Mouse (Mus musculus) limb, embryonic 10.5 days (tissue): Measurements from ENCODE around the gene Nup107. TPM values are rescaled to one million over a fixed set of nuclear protein-coding genes. Genes with fewer than 3 reads are reported as not detected.

Experiments used
- DNase-seq: peaks from one replicate; pipeline ENCODE4 v3.0.0-alpha.2; 2017; ENCODE audit warnings: low spot score
- H3K27ac ChIP-seq: fragments of 300-500 bp; sonication (generic); 2 replicates; pipeline ENCODE4 v1.5.1; 2016; ENCODE audit warnings: mild to moderate bottlenecking
- H3K27me3 ChIP-seq: fragments of 300-500 bp; sonication (generic); 2 replicates; pipeline ENCODE4 v1.6.1; 2016; ENCODE audit warnings: low read depth, mild to moderate bottlenecking; ENCODE audit not compliant: poor library complexity, severe bottlenecking
- H3K36me3 ChIP-seq: fragments of 300-500 bp; sonication (generic); 2 replicates; pipeline ENCODE4 v1.6.1; 2016; ENCODE audit warnings: mild to moderate bottlenecking, moderate library complexity
- H3K4me1 ChIP-seq: fragments of 300-500 bp; sonication (generic); 2 replicates; pipeline ENCODE4 v1.6.1; 2016
- H3K4me3 ChIP-seq: fragments of 300-500 bp; sonication (generic); 2 replicates; pipeline ENCODE4 v1.5.1; 2016; ENCODE audit warnings: mild to moderate bottlenecking, moderate library complexity
- H3K9me3 ChIP-seq: fragments of 300-500 bp; sonication (generic); replicated peaks from 2 replicates; pipeline ENCODE4 v1.6.1; 2016; ENCODE audit warnings: mild to moderate bottlenecking
- WGBS: fragments of 180-500 bp; shearing (Covaris S2); methylation state at CpG from one replicate; pipeline ENCODE4 v1.1.7; 2016; 5-methylcytosine and 5-hydroxymethylcytosine counted together
- polyA plus RNA-seq: library from polyadenylated mRNA; unstranded; fragments of >200 nt; fragmentation: Nextera tagmentation; extraction: Ambion mirVana; gene quantifications from 2 replicates; pipeline ENCODE4 v1.2.1, GENCODE M21; 2016

Gene Nup107
- polyA plus RNA-seq, 1 experiment from 2014 or later, result 111 TPM

DNA sequence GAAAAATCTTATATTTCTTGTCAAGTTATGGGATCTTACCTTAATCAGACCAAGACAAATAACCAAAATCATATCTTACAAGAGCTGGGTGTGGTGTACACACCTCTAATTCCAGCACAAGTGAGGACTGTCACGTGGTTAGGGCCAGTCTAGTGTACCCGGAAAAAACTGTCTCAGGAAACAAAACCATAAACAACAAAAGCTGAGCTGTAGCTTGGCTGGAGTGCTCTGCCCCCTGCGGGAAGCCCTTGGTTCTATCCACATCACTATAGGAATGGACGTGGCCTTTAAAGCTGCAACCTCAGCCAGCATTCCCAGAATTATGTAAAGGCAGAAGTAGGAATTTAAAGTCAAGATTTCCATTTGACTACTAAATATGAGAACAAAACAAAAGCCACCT is 31.6 kb upstream of the Nup107 start:
- Histone ChIP-seq H3K36me3 (peaks cover 57% of the 10 kb centered on the region), H3K9me3 (no peaks in the 10 kb centered on the region), H3K27ac (no peak overlapping the region), H3K27me3 (no peaks in the 10 kb centered on the region), H3K4me3 (no peak overlapping the region), H3K4me1 (no peaks in the 10 kb centered on the region)
- WGBS, result 83% methylated on average over 4 of the region's 4 CpGs
- no peak for DNase-seq

DNA sequence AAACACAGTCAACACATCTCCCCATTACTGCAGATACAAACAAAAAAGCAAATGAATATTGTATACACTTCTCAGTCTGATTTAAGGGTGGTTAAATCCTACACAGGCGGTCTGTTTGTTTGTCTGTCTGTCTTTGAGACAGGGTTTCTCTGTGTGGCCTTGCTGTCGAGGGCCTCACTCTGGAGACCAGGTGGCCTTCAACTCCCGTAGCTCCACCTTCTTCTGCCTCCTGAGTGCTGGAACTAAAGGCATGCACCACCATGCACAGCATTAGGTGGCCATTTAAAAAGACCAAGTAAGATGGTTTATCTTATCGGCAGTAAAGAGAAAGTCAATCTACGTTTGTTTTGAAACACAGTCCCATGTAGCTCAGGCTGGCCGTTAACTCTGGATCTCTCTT is 30.8 kb upstream of the Nup107 start:
- no peak overlapping the region for H3K27ac ChIP-seq

DNA sequence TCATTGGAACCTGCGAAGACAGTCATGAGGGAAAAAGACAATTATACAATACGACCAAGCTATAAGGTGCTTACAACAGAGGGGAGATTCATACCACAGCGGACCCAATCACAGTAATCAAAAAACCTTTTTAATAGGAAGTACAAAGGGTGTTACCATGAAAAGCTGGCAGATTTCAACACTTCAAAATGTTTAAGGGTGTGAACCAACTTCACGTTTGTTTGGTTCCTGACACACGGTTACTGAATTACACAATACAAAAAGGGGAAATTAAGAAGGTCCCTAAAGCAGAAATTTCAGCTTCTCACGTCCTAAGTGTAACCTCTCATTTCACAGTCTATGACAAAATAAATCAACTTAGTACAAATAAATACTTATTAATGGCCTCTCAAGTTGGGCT is 26.1 kb upstream of the Nup107 start:
- DNase-seq, result no peak
- peaks cover 98% of the 10 kb centered on the region for H3K36me3 ChIP-seq
- 91% methylated on average over 6 of the region's 6 CpGs for WGBS

More for the DNA sequence above, 30.8 kb upstream of the Nup107 start:
- H3K4me1 ChIP-seq, result no peaks in the 10 kb centered on the region
- DNase-seq, result no peak
- WGBS, result 84% methylated on average over 6 of the region's 6 CpGs
- H3K9me3 ChIP-seq, result no peaks in the 10 kb centered on the region
- H3K27me3 ChIP-seq, result no peaks in the 10 kb centered on the region
- peaks cover 65% of the 10 kb centered on the region for H3K36me3 ChIP-seq
- no peak overlapping the region for H3K4me3 ChIP-seq

DNA sequence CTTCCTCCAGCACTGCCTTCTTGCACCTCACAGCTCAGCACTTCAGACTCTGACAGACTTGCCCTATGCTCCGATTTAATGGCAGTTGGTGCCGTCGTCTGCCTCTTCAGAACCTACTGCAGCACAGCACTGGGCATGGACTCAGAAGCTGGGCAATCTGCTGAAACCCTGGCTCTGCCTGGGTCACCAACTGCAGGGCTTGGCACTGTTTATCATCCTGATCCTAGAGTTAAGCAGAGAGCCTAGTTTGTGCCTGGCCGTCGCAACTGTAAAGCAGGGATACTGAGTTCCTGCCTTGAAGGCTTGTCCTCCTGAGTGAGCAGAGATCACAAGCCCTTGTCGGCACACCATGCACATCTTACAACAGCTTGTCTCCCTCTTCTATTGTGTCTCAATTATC is 24.2 kb upstream of the Nup107 start:
- Histone ChIP-seq H3K4me1 (no peaks in the 10 kb centered on the region), H3K27ac (no peak overlapping the region), H3K27me3 (no peaks in the 10 kb centered on the region), H3K36me3 (peaks cover 98% of the 10 kb centered on the region), H3K9me3 (no peaks in the 10 kb centered on the region), H3K4me3 (no peak overlapping the region)
- DNase-seq, result no peak
- 92% methylated on average over 6 of the region's 6 CpGs for WGBS

More for the DNA sequence above, 26.1 kb upstream of the Nup107 start:
- no peaks in the 10 kb centered on the region for H3K4me1 ChIP-seq
- H3K27me3 ChIP-seq, result no peaks in the 10 kb centered on the region
- no peak overlapping the region for H3K27ac ChIP-seq
- H3K4me3 ChIP-seq, result no peak overlapping the region
- no peaks in the 10 kb centered on the region for H3K9me3 ChIP-seq

DNA sequence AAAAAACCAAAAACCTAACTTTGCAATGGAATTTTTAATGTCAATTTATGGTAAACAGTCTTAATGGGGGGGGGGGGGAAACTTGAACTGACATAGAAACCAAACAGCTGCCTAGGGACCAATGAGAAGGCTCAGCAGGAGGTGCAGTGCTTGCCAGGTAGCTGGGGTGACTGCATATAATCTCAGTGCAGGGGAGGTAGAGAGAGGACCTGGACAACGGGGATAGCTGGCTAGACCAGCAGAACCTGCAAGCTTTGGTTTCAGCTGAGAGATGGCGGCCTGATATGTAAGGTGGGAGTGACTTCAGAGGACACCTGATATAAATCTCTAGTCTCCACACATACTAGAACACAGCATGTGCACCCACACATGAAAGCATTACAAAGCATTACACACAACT is 20.0 kb upstream of the Nup107 start:
- WGBS, result 97% methylated on average over 2 of the region's 2 CpGs
- no peaks in the 10 kb centered on the region for H3K9me3 ChIP-seq

DNA sequence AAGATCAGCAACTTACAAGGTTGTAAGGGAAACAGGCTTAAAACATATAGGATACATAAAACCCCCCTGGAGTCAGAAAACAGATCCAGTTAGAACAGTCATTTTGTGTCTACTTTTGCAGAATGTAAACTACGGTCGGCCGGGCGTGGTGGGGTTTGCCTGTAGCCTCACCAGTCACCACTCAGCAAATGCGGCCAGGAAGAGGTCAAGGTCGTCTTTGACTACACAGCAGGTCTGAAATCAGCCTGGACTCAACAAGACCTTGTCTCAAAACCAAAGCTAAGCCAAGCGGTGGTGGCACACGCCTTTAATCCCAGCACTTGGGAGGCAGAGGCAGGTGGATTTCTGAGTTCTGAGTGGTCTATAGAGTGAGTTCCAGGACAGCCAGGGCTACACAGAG is 19.1 kb upstream of the Nup107 start:
- no peaks in the 10 kb centered on the region for H3K9me3 ChIP-seq
- peaks cover 56% of the 10 kb centered on the region for H3K36me3 ChIP-seq
- no peak for DNase-seq
- no peaks in the 10 kb centered on the region for H3K27me3 ChIP-seq
- peaks cover 5% of the 10 kb centered on the region for H3K4me1 ChIP-seq
- no peak overlapping the region for H3K4me3 ChIP-seq
- H3K27ac ChIP-seq, result no peak overlapping the region
- WGBS, result 97% methylated on average over 8 of the region's 8 CpGs

More for the DNA sequence above, 20.0 kb upstream of the Nup107 start:
- no peaks in the 10 kb centered on the region for H3K27me3 ChIP-seq
- H3K4me3 ChIP-seq, result no peak overlapping the region
- no peak overlapping the region for H3K27ac ChIP-seq
- peaks cover 64% of the 10 kb centered on the region for H3K36me3 ChIP-seq
- DNase-seq, result no peak
- peaks cover 5% of the 10 kb centered on the region for H3K4me1 ChIP-seq

DNA sequence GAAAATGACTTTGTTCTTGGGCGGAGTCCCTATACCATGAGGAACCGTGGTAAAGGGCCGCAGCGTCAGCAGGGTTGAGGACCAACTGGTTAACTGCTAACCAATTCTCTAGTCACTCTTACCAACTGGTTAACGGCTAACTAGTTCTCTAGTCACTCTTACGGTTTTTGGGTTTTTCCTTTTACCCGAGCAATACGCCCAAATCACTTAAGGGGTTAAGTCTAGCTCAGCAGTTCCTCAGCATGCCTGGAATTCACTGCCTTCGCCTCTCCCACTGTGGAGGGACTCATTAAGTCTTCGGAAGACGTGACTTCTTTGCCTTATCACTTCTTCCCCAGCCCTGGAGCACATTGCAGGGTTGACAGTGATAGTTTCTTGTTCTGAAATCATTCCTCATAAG is 18.0 kb upstream of the Nup107 start:
- Histone ChIP-seq H3K4me3 (no peak overlapping the region), H3K27me3 (no peaks in the 10 kb centered on the region), H3K27ac (no peak overlapping the region), H3K9me3 (no peaks in the 10 kb centered on the region), H3K4me1 (peaks cover 5% of the 10 kb centered on the region), H3K36me3 (peaks cover 46% of the 10 kb centered on the region)
- 82% methylated on average over 11 of the region's 11 CpGs for WGBS
- DNase-seq, result no peak

DNA sequence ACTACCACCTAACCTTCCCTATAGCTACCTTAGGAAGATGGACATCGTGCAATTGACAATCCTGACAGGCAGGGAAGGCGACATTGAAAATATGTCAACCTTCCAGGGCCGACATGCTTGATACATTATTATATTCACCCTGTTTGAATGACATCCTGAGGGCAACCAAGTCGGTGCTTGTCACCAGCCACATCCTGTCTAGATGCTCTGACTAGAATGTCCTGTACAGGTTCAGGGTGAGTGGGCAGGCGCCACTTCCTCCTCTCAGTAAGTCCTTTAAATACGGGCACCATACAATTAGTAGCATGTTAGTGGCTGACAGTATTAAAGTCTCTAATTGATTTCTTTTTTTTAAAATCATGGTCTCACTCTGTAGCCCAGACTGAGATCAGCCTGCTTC is 15.6 kb upstream of the Nup107 start:
- Histone ChIP-seq H3K27ac (no peak overlapping the region), H3K4me1 (peaks cover 5% of the 10 kb centered on the region), H3K36me3 (peaks cover 22% of the 10 kb centered on the region), H3K9me3 (no peaks in the 10 kb centered on the region), H3K27me3 (no peaks in the 10 kb centered on the region), H3K4me3 (no peak overlapping the region)
- WGBS, result 88% methylated on average over 6 of the region's 6 CpGs
- DNase-seq, result no peak

DNA sequence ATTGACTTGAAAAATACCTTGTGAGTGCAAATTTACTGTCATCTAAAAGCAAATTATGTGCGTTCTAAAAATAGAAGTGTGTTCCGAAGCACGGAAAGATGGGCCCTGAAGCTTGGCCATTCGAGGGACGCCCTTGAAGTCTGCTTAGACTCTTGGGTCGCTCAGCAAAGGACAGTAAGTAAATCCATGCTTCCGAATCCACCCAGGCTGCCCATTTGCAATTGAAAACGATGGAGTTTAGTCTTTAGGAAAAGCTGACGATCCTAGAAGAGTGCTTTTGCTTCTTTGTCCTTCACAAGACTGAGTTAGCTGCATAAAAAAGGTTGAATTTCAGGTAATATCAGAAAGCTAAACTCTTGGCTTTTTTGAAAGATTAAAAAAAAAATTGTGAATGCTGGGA is 13.4 kb upstream of the Nup107 start:
- no peaks in the 10 kb centered on the region for H3K9me3 ChIP-seq
- WGBS, result 63% methylated on average over 9 of the region's 9 CpGs
- DNase-seq, result no peak
- H3K27ac ChIP-seq, result no peak overlapping the region
- peaks cover 5% of the 10 kb centered on the region for H3K4me1 ChIP-seq
- H3K36me3 ChIP-seq, result peaks cover under 1% of the 10 kb centered on the region
- no peak overlapping the region for H3K4me3 ChIP-seq
- no peaks in the 10 kb centered on the region for H3K27me3 ChIP-seq

DNA sequence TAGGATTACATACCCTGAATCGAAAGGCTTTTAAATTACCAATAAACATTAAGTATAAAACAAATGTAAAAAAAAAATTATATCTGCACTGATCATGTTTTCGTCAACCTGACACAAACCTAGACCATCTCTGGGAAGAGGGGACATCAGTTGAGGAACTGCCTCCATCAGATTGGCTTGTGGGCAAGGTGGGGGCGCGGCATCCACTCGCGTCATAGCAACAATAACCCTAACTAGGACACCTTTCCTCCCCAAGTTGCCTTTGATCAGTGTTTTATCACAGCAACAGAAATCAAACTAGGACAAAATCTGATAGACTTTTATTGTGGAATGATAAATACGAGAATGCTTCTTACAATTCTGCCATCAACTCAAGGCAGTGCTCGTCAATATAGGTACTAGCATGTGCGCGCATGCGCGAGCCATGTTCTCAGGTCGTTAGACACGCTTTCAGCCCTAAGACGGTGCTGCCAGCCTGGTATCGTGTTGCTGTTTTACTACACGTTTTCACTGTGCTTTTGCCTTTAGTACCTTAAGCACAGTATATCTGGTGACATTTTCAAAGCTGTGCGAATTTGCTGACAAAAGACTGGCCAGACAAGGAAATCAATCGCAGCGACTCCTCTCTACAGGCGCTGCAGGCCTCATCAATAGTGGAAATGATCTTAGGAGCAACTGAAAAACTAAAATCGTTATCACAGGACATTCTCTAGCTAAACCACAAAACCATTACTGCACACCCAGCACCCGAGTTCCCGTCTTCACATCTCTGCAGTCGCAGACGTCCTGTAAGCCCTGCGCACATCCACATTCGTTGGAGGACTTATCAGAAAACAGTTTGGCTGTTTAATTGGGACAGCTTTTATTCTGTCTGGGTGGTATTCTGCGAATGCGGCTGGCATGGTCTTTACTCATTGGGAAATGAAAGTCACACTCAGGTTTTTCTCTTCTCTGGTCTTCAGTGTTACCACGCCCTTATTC is 11.7 kb upstream of the Nup107 start:
- H3K36me3 ChIP-seq, result no peaks in the 10 kb centered on the region
- no peak overlapping the region for H3K4me3 ChIP-seq
- no peaks in the 10 kb centered on the region for H3K27me3 ChIP-seq
- H3K9me3 ChIP-seq, result no peaks in the 10 kb centered on the region
- no peak for DNase-seq
- peaks cover 2% of the 10 kb centered on the region for H3K4me1 ChIP-seq
- no peak overlapping the region for H3K27ac ChIP-seq
- WGBS, result 92% methylated on average over 31 of the region's 31 CpGs

DNA sequence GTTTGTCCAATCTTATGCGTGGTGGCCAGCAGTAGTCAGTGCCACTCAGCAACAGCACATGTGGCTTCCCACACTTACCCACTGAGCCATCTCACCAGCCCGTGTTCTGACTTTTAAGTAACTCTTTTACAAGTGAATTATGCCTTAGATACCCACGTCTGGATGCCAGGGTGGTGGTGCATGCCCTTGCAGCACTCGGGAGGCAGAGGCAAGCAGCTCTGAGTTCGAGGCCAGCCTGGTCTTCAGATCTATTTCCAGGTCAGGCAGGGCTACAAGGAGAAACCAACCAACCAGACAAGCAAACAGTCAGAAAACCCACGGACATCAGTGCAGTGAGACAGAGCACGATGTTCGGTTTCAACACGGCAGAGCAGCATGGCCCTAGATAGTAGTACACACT is 9.4 kb upstream of the Nup107 start:
- H3K27ac ChIP-seq, result no peak overlapping the region
- WGBS, result 96% methylated on average over 9 of the region's 9 CpGs
- H3K27me3 ChIP-seq, result no peaks in the 10 kb centered on the region
- no peak overlapping the region for H3K4me3 ChIP-seq
- H3K36me3 ChIP-seq, result no peaks in the 10 kb centered on the region
- H3K4me1 ChIP-seq, result no peaks in the 10 kb centered on the region
- no peaks in the 10 kb centered on the region for H3K9me3 ChIP-seq
- DNase-seq, result no peak

DNA sequence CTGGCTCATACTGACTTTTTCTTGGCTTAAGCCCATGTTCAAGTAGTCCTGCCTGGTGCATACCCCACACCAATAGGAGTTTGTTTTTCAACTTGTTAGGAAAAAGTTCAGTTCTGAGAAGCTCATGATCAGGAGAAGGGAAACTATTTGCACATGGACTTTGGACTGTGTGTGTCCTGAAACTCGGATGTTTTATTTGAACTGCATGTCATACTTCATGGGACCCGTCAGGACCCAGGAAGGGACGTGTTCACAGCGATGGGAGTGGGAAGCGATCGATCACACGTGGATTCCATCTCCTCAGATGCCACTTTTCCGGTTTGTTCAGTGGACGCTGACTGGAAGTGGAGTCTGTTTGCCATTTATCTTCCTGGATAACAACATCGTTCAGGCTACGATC is 7.3 kb upstream of the Nup107 start:
- Histone ChIP-seq H3K36me3 (no peaks in the 10 kb centered on the region), H3K27ac (no peak overlapping the region), H3K4me1 (no peaks in the 10 kb centered on the region), H3K27me3 (no peaks in the 10 kb centered on the region), H3K4me3 (no peak overlapping the region), H3K9me3 (no peaks in the 10 kb centered on the region)
- no peak for DNase-seq
- 94% methylated on average over 11 of the region's 11 CpGs for WGBS

DNA sequence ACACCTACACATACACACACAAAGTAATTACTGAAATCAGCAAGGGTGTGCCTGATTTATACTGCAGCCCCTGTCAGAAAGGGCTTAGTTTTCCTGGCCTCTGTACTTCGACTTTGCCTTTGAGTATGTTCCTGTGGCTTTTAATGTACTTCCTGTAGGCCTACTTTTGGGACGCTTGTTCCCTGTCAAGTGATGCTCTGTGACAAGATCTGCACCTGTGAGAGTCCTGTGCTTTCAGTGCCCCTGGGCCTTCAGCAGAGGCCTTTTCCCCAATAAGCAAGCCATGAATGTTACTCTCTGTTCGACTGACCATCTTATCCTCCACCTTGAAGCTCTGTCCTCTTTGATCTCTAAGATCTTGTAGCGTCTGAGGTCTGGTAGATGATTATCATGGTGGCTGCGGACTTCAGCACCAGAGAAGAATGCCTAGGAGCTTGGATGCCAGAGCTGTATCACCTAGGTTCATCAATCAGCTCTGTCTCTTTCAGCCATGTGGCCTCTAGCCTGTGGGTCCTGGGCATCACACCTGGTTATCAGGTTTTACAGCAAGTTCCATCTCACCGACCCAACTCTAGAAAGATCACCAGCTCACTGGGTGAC is 6.0 kb upstream of the Nup107 start:
- Histone ChIP-seq H3K27ac (no peak overlapping the region), H3K27me3 (no peaks in the 10 kb centered on the region), H3K4me3 (no peak overlapping the region), H3K9me3 (no peaks in the 10 kb centered on the region), H3K36me3 (no peaks in the 10 kb centered on the region), H3K4me1 (peaks cover under 1% of the 10 kb centered on the region; the same call in 1 of the 2 replicates)
- DNase-seq, result no peak
- 83% methylated on average over 6 of the region's 6 CpGs for WGBS
